Mouse (Mus musculus) forebrain, embryonic 11.5 days (tissue): ENCODE results near the gene Cacna2d4. TPM values are rescaled to one million over a fixed set of nuclear protein-coding genes. Genes with fewer than 3 reads are reported as not detected.
"Not testable (repeated sequence)": the region's sequence is repeated elsewhere in the genome, so short reads cannot be mapped to it uniquely, and the experiment has no call there.

Experiments
- ATAC-seq: fragments of 200-750 bp; cut with Nextera tagmentation; replicated peaks from 2 replicates; pipeline ENCODE4 v1.8.0; 2017; ENCODE audit warnings: moderate TSS enrichment; ENCODE audit not compliant: low FRiP score
- DNase-seq: peaks from one replicate; pipeline ENCODE4 v3.0.0-alpha.2; 2017; ENCODE audit warnings: low spot score
- H3K27ac ChIP-seq: fragments of 300-500 bp; sonication (generic); 2 replicates; pipeline ENCODE4 v1.5.1; 2014; ENCODE audit warnings: low read depth, low read length
- H3K27me3 ChIP-seq: fragments of 300-500 bp; sonication (generic); 2 replicates; pipeline ENCODE4 v1.6.1; 2014; ENCODE audit warnings: mild to moderate bottlenecking, low read length, mixed read lengths; ENCODE audit not compliant: control insufficient read depth, insufficient read depth
- H3K36me3 ChIP-seq: fragments of 300-500 bp; sonication (generic); 2 replicates; pipeline ENCODE4 v1.6.1; 2014; ENCODE audit warnings: mild to moderate bottlenecking, low read length, moderate library complexity, mixed read lengths; ENCODE audit not compliant: control insufficient read depth, insufficient read depth
- H3K4me1 ChIP-seq: fragments of 300-500 bp; sonication (generic); replicated peaks from 2 replicates; pipeline ENCODE4 v1.6.1; 2014; ENCODE audit warnings: low read length, mixed read lengths; ENCODE audit not compliant: control insufficient read depth, insufficient read depth
- H3K4me2 ChIP-seq: fragments of 300-500 bp; sonication (generic); 2 replicates; pipeline ENCODE4 v1.6.1; 2014; ENCODE audit warnings: low read depth, mild to moderate bottlenecking, low read length, moderate library complexity, mixed read lengths; ENCODE audit not compliant: severe bottlenecking
- H3K4me3 ChIP-seq: fragments of 300-500 bp; sonication (generic); 2 replicates; pipeline ENCODE4 v1.5.1; 2014; ENCODE audit warnings: low read depth, low read length
- H3K9ac ChIP-seq: fragments of 300-500 bp; sonication (generic); 2 replicates; pipeline ENCODE4 v1.6.1; 2014; ENCODE audit warnings: low read length
- H3K9me3 ChIP-seq: fragments of 300-500 bp; sonication (generic); 2 replicates; pipeline ENCODE4 v1.6.1; 2016; ENCODE audit warnings: low read length, mixed read lengths; ENCODE audit not compliant: control insufficient read depth
- WGBS: fragments of 180-500 bp; shearing (Covaris S2); extraction: QIAGEN DNeasy Blood & Tissue Kit; methylation state at CpG from one replicate; pipeline ENCODE4 v1.1.7; 2014; 5-methylcytosine and 5-hydroxymethylcytosine counted together
- polyA plus RNA-seq: library from polyadenylated mRNA; unstranded; fragments of >200 nt; fragmentation: Nextera tagmentation; extraction: Ambion mirVana; gene quantifications from 2 replicates; pipeline ENCODE4 v1.2.1, GENCODE M21; 2014

Cacna2d4 gene
- polyA plus RNA-seq, 1 experiment from 2014 or later: 0.05 TPM

DNA sequence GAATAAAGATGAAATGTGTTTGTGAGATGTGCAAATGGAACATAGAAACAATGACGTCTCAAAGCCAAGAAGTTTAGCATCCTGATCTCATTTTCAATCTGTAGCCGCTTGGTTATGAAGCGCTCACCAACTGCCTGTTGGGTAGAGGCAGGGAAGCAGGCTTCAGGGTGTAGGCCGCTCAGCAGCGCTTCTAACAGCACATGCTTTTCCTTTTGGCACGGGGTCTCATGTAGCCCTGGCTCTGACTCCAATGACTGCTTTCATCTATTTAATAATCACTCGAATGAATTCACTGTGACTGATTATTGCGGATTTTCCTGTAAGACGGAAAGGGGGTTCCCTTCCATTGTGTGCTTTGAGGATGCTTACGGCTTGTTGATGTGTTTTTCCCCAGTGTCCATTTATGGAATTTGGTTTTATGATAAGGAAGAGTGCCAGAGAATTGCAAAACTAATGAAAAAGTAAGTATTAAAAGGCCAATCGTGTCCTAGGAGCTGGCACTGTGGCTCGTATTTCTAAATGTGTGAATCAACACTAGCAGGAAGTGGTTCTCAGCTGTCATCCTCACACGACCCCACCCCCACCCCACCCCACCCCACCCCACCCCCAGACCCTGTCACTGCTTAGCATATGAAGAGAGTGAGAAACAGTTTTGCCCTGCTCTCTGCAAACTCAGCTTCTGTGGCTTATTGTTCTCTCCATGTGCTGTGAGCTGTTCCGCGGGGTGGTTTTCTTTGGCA is 37.6 kb upstream of the Cacna2d4 start:
- H3K4me2 ChIP-seq: no peak overlapping the region
- ATAC-seq (peak; percentile 61; the same call in 1 of the 2 replicates), DNase-seq (peak; percentile 50)
- no peak overlapping the region for H3K4me3 ChIP-seq
- no peaks in the 10 kb centered on the region for H3K9me3 ChIP-seq
- no peaks in the 10 kb centered on the region; the same call in 1 of the 2 replicates for H3K36me3 ChIP-seq
- H3K27me3 ChIP-seq: no peaks in the 10 kb centered on the region
- peak overlapping the region; percentile 69 for H3K27ac ChIP-seq
- H3K9ac ChIP-seq: no peak overlapping the region
- WGBS: 50% methylated on average over 15 of the region's 15 CpGs
- H3K4me1 ChIP-seq: peaks cover 7% of the 10 kb centered on the region; the same call in 1 of the 2 replicates

DNA sequence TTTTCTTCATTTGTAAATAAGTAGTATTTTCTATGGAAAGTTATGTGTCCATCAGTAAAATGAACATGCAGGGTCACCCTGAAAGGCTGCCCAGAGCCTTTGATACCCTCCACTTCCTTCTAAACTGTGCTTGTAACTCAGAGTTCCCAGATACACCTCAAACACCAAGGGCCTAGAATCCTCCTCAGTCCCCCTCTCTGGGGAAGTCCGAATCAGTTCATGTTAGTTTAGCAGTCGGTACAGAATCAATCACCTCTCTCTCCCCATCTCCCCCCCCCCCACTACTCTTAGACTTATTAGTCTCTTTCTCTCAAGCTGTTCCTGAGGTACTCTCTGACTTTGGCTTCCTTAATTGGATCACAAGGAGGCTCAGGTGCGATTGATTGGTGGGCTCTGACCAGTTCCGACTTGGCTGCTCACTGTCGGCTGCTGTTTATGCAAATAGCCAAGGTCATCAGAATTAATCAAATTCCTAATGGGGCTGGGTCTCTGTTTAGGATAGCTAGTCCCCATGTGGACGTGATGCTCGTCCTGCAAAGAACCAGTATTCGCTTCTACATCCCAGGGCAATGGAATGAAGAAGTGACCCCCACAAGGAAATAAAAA is 36.9 kb upstream of the Cacna2d4 start:
- peak overlapping the region; percentile 69 for H3K27ac ChIP-seq
- no peak overlapping the region for H3K9ac ChIP-seq
- WGBS: 36% methylated on average over 8 of the region's 8 CpGs
- H3K4me2 ChIP-seq: no peak overlapping the region
- H3K4me3 ChIP-seq: no peak overlapping the region
- H3K4me1 ChIP-seq: peaks cover 7% of the 10 kb centered on the region; the same call in 1 of the 2 replicates
- DNase-seq (peak; percentile 47), ATAC-seq (0 out of 2 replicates have a peak, but pooled peaks have one; percentile 30)
- no peaks in the 10 kb centered on the region; the same call in 1 of the 2 replicates for H3K36me3 ChIP-seq
- no peaks in the 10 kb centered on the region for H3K9me3 ChIP-seq
- H3K27me3 ChIP-seq: no peaks in the 10 kb centered on the region

DNA sequence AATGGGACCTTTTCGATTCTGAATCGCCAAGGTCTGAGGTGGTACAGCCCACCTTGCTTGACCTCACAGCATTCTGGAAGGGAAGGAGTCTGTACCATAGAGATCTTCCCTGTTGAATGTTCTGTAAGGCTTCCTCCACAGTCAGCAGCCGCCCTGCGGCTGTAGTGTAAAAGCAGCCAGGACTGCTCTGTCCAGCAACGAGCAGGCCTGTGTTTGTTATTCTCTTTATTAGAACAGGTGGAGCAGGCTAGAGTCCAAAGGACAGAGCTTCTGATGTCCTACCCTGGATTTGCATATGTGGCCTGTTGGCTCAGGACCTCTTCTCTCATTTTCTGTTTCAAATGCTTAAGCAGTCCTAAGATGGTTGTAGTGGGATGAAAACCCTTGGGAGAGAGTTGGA is 36.0 kb upstream of the Cacna2d4 start:
- Histone ChIP-seq H3K4me3 (no peak overlapping the region), H3K36me3 (no peaks in the 10 kb centered on the region; the same call in 1 of the 2 replicates), H3K27ac (no peak overlapping the region), H3K4me2 (no peak overlapping the region), H3K27me3 (no peaks in the 10 kb centered on the region), H3K4me1 (peaks cover 7% of the 10 kb centered on the region; the same call in 1 of the 2 replicates), H3K9ac (no peak overlapping the region), H3K9me3 (no peaks in the 10 kb centered on the region)
- peak; percentile 21 for DNase-seq
- ATAC-seq: no peak
- 85% methylated on average over 5 of the region's 5 CpGs for WGBS

DNA sequence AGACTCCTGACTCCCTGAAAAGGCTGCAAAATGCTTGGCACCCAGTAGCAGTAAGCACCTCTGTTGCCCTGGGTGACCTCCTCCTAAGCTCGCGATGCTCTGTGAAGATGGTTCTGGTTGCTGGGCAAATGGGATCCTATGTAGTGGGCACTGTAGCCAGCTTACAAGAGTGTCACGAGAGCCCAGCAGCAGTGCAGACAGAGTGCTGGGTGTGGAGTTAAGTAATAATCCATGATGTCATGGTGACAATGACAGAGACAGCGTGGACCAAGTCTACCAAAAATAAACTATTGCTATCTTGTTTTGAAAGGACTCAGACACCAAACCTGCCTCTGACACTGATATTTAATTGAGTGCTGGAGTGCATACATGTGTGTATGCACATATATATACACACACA is 34.8 kb upstream of the Cacna2d4 start:
- H3K9me3 ChIP-seq: no peaks in the 10 kb centered on the region
- peaks cover 7% of the 10 kb centered on the region; the same call in 1 of the 2 replicates for H3K4me1 ChIP-seq
- 96% methylated on average over 4 of the region's 4 CpGs for WGBS

DNA sequence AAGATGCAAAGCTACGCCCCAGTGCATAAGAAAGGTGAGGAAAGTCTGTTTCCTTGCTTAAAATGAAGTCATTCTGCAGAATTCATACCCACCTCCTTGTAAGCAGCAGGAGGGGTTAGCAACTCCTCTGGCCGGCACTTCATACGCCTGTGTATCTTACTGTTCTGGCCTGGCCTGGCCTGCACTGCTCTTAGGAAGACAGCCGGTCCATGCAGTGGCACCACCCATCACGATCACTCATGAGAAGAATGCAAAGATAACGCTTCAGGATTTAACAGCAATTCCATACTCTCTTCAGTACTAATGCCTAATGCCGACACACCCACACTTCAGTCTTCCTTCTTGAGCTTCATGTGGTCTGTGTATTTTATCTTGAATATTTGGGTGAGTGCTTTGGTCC is 32.0 kb upstream of the Cacna2d4 start:
- H3K9me3 ChIP-seq: no peaks in the 10 kb centered on the region
- no peak overlapping the region for H3K4me3 ChIP-seq
- H3K27me3 ChIP-seq: no peaks in the 10 kb centered on the region
- 90% methylated on average over 7 of the region's 7 CpGs for WGBS
- no peaks in the 10 kb centered on the region for H3K4me1 ChIP-seq
- H3K4me2 ChIP-seq: no peak overlapping the region
- H3K36me3 ChIP-seq: no peaks in the 10 kb centered on the region; the same call in 1 of the 2 replicates
- no peak overlapping the region for H3K9ac ChIP-seq
- H3K27ac ChIP-seq: no peak overlapping the region
- DNase-seq (peak; percentile 37), ATAC-seq (no peak)

More for the DNA sequence above, 34.8 kb upstream of the Cacna2d4 start:
- H3K4me2 ChIP-seq: no peak overlapping the region
- no peak overlapping the region for H3K4me3 ChIP-seq
- ATAC-seq: no peak
- H3K36me3 ChIP-seq: no peaks in the 10 kb centered on the region; the same call in 1 of the 2 replicates
- H3K27me3 ChIP-seq: no peaks in the 10 kb centered on the region
- DNase-seq: no peak
- H3K27ac ChIP-seq: no peak overlapping the region
- no peak overlapping the region for H3K9ac ChIP-seq

DNA sequence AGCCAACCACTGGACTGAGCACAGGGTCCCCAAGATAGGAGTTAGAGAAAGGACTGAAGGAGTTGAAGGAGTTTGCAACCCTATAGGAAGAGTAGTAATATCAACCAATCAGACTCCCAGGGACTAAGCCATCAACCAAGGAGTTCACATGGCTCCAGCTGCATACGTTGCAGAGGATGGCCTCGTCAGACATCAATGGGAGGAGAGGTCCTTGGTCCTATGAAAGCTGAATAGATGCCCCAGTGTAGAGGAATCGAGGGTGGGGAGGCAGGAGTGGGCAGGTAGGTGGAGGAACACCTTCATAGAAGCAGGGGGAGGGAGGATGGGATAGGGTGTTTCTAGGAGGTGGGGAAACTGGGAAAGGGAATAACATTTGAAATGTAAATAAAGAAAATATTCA is 31.4 kb upstream of the Cacna2d4 start:
- Histone ChIP-seq H3K9me3 (no peaks in the 10 kb centered on the region), H3K36me3 (no peaks in the 10 kb centered on the region; the same call in 1 of the 2 replicates), H3K4me2 (no peak overlapping the region), H3K4me1 (no peaks in the 10 kb centered on the region), H3K4me3 (no peak overlapping the region), H3K27ac (no peak overlapping the region), H3K27me3 (no peaks in the 10 kb centered on the region), H3K9ac (no peak overlapping the region)
- DNase-seq (no peak), ATAC-seq (no peak)
- WGBS: 64% methylated on average over 3 of the region's 3 CpGs

DNA sequence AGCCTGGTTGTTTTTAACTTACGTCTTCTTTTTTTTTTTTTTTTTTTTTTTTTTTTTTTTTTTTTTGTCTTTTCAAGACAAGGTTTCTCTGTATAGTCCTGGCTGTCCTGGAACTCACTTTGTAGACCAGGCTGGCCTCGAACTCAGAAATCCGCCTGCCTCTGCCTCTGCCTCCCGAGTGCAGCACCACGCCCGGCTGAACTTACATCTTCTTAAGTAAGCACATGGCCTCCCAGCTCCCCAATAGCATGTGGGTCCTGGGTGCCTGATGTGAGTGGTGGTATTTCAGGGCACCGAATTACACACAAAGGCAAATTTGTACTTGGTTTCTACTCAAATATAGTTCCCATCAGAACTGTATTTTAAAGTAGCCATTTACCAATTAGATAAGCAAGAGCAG is 30.3 kb upstream of the Cacna2d4 start:
- H3K4me3 ChIP-seq, ATAC-seq, H3K27me3 ChIP-seq, H3K9ac ChIP-seq, H3K4me1 ChIP-seq, H3K36me3 ChIP-seq, H3K27ac ChIP-seq, H3K4me2 ChIP-seq, H3K9me3 ChIP-seq: not testable (repeated sequence)
- 86% methylated on average over 7 of the region's 7 CpGs for WGBS
- peak; percentile 45 for DNase-seq

DNA sequence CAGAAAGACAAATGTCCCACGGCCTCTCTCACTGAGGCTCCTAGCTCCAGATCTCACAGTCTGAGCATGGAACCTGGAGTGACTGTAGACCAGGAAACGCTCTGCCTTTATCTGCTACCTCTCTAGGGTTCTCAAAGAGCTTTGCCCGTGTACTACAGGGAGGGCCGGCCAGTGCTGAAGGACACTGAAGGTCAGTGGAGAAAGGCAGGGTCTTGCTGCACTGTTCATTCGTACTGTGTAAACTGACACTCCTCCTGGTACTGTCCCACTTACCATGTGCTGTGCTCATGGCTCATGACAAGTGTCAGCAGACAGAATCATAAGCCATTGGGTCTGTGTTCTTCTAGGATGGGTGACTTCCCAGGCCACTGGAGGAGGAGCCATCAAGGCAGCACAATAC is 23.0 kb upstream of the Cacna2d4 start:
- Histone ChIP-seq H3K27me3 (no peaks in the 10 kb centered on the region), H3K36me3 (no peaks in the 10 kb centered on the region; the same call in 1 of the 2 replicates), H3K4me1 (no peaks in the 10 kb centered on the region), H3K9me3 (no peaks in the 10 kb centered on the region), H3K27ac (no peak overlapping the region), H3K4me3 (no peak overlapping the region), H3K4me2 (no peak overlapping the region), H3K9ac (no peak overlapping the region)
- ATAC-seq (no peak), DNase-seq (no peak)
- 89% methylated on average over 5 of the region's 5 CpGs for WGBS
